Mouse (Mus musculus) liver, adult (tissue): ENCODE measurements around the gene Gch1.

Source experiments
- GATA4 ChIP-seq: IDR thresholded peaks from 2 replicates; pipeline ENCODE4 v1.6.1; 2014; ENCODE audit warnings: mild to moderate bottlenecking, low read length; ENCODE audit not compliant: insufficient replicate concordance

The Gch1 gene

GRCm38 (mm10) chr14:47188848-47189634 lies at the start of gene Gch1:
Gch1 (minus strand) TSS chr14:47189413.
- TF ChIP-seq GATA4: no peak

- no peak for TF ChIP-seq GATA4
Observed at GRCm38 (mm10) chr14:47237286-47237685, 48.1 kb upstream of the Gch1 start.

GRCm38 (mm10) chr14:47236491-47236890 lies 47.3 kb upstream of the Gch1 start:
- no peak for TF ChIP-seq GATA4

- no peak for TF ChIP-seq GATA4
Observed at GRCm38 (mm10) chr14:47234526-47235250, 45.5 kb upstream of the Gch1 start.

- no peak for TF ChIP-seq GATA4
Observed at GRCm38 (mm10) chr14:47234032-47234431, 44.8 kb upstream of the Gch1 start.

- no peak for TF ChIP-seq GATA4
Observed at GRCm38 (mm10) chr14:47233602-47234001, 44.4 kb upstream of the Gch1 start.

GRCm38 (mm10) chr14:47229796-47230376 lies 40.7 kb upstream of the Gch1 start:
- TF ChIP-seq GATA4: no peak

GRCm38 (mm10) chr14:47225931-47226330 lies 36.7 kb upstream of the Gch1 start:
- TF ChIP-seq GATA4: no peak

GRCm38 (mm10) chr14:47224476-47225325 lies 35.5 kb upstream of the Gch1 start:
- no peak for TF ChIP-seq GATA4

- TF ChIP-seq GATA4: no peak
Observed at GRCm38 (mm10) chr14:47222631-47223450, 33.6 kb upstream of the Gch1 start.

- no peak for TF ChIP-seq GATA4
Observed at GRCm38 (mm10) chr14:47221567-47221966, 32.4 kb upstream of the Gch1 start.

- TF ChIP-seq GATA4: no peak
Observed at GRCm38 (mm10) chr14:47220231-47221025, 31.2 kb upstream of the Gch1 start.

- no peak for TF ChIP-seq GATA4
Observed at GRCm38 (mm10) chr14:47218766-47219606, 29.8 kb upstream of the Gch1 start.
